ENCODE assay signal across 9 mouse cellular contexts in genomic region chr13:59251252-59252006, GRCm38 (mm10).
DNase-seq lines count a peak whose midpoint lies in the region; ATAC-seq lines count a peak whose summit lies in the region.
"Had no signal": no experiment of that assay in that cellular context is flagged by ENCODE, and none has a peak within 500 bp of the region (broad histone marks: within the 10 kb centered on the region; RNA-seq: fewer than 3 reads in every experiment).

No protein-coding gene starts in this region.

- H3K4me2 ChIP-seq in kidney, embryonic 15.5 days = no peak overlapping the region
- H3K4me2 ChIP-seq: stomach, embryonic 15.5 days had no signal

- no peak overlapping the region for H3K4me3 ChIP-seq in kidney, embryonic 15.5 days (replicated peaks)
- H3K4me3 ChIP-seq: stomach, embryonic 15.5 days had no signal

- no peak for ATAC-seq in kidney, embryonic 15.5 days (replicated peaks; ENCODE audit: low FRiP score)

- H3K27me3 ChIP-seq in kidney, embryonic 15.5 days = no peaks in the 10 kb centered on the region; the same call in 1 of the 2 replicates
- H3K27me3 ChIP-seq: stomach, embryonic 15.5 days had no signal

- peak; percentile 18 for DNase-seq in cerebellum, adult 8-10 months
- DNase-seq in frontal cortex, postnatal 25 days (ENCODE audit: low spot score in 2 of 2) = peak; percentile 49 to 56
- peak; percentile 62 to 87 for DNase-seq in left cerebral cortex, adult 9 months (ENCODE audit: low spot score in 2 of 2)
- DNase-seq in retina, postnatal 7 days (ENCODE audit: low read depth, low spot score) = peak; percentile 9
- DNase-seq in thymus, postnatal 25 days = no peak
- DNase-seq in adrenal gland, adult 8-10 months = no peak
- no peak for DNase-seq in MN1 (ENCODE audit: low spot score)

- H3K9ac ChIP-seq in kidney, embryonic 15.5 days = no peak overlapping the region
- H3K9ac ChIP-seq: stomach, embryonic 15.5 days had no signal

- WGBS in kidney, embryonic 15.5 days = 59% methylated on average over 12 of the region's 12 CpGs

- H3K9me3 ChIP-seq in kidney, embryonic 15.5 days (replicated peaks) = no peaks in the 10 kb centered on the region
- H3K9me3 ChIP-seq: stomach, embryonic 15.5 days had no signal

- no peaks in the 10 kb centered on the region for H3K36me3 ChIP-seq in kidney, embryonic 15.5 days
- H3K36me3 ChIP-seq: stomach, embryonic 15.5 days had no signal

- peaks cover 12% of the 10 kb centered on the region for H3K4me1 ChIP-seq in kidney, embryonic 15.5 days
- H3K4me1 ChIP-seq: stomach, embryonic 15.5 days had no signal

- no peak overlapping the region for H3K27ac ChIP-seq in kidney, embryonic 15.5 days
- H3K27ac ChIP-seq: stomach, embryonic 15.5 days had no signal

Comparison
In these comparisons a context has a peak if more than half of its experiments do, and no peak if none do; other contexts are left out.
1. DNase-seq: peak in cerebellum, adult 8-10 months (single experiment), frontal cortex, postnatal 25 days (2 of 2), left cerebral cortex, adult 9 months (2 of 2) and retina, postnatal 7 days (single experiment); none in thymus, postnatal 25 days (single experiment), adrenal gland, adult 8-10 months (single experiment) and MN1 (single experiment).